Mouse (Mus musculus) myocyte (in vitro differentiated cells): Measurements from ENCODE around the gene Emc3.

Experiments
- MAX ChIP-seq: IDR thresholded peaks from one replicate; pipeline ENCODE4 v1.6.1; 2011; ENCODE audit warnings: low read depth, mild to moderate bottlenecking, control low read depth
- POLR2A ChIP-seq: IDR thresholded peaks from one replicate; pipeline ENCODE4 v1.6.1; 2011; ENCODE audit warnings: low read depth, mild to moderate bottlenecking, control low read depth, moderate library complexity; ENCODE audit not compliant: insufficient read length
- USF1 ChIP-seq: IDR thresholded peaks from one replicate; pipeline ENCODE4 v1.6.1; 2011; ENCODE audit warnings: low read depth, mild to moderate bottlenecking, control low read depth, moderate library complexity

GRCm38 (mm10) chr6:113483100-113483615 is 48.3 kb downstream of the Emc3 start, which contains the start of gene Creld1:
- no peak for TF ChIP-seq MAX
- TF ChIP-seq POLR2A: peak; percentile 13
- no peak for TF ChIP-seq USF1
